Mouse (Mus musculus): ENCODE measurements around the gene Ing1. TPM values are rescaled to one million over a fixed set of nuclear protein-coding genes. Genes with fewer than 3 reads are reported as not detected.

Gene Ing1
- polyA plus RNA-seq (2015; fragmentation: Nextera tagmentation; extraction: Ambion mirVana) = 43.5 and 47.3 TPM in 2 replicates

DNA sequence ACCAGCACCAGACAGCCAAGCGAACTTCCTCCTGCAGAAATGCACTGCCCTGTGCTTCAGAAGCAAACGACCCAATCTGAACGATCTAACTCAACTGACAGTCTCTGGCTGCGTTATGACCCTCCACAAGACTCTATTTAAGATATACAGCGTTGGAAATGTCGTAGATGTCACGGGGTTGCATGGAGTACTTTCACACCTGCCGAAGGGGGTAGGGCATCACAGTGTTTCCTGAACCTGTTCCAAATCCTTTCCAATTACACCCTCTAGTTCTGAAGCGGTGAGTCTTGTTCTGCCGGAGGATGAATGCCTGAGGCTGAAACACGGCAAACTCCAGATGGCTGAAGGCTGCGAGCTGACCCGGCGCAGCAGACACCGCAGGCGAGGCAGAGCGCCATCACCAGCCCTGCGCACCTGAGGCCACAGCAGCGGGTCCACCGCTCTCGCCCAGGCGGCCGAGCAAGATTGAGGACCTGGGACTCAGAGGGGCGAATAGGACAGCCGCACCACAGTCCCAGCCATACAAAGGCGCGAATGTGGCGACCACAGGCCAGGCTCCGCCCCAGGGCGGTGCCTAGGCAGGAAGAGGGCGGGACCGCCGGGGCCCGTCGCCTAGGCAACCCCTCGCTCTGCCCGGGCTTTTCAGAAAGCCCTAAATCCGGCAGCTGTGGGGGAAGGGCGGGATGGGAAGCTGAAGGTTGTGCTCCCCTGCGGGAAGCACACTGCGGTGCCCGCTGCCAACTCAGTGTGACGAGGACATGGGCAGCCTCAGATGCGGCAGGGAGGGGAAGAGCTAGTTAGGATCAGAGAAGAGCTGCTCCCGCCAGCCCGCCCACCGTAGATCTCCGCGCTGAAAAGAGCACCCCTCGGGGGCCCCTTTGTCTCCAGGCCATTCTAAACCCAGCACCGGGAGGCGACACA lies at the start of gene Ing1:
TSS of gene Ing1 (plus strand) at position 773 of the 921 bp plus-strand sequence.
- Histone ChIP-seq H3K4me1 (peaks cover 33% of the 10 kb centered on the region), H3K27ac (peak within 1 kb of the TSS; percentile 99), H3K27me3 (no peaks in the 10 kb centered on the region), H3K9me3 (replicated peaks) (no peaks in the 10 kb centered on the region), H3K4me3 (peak within 1 kb of the TSS; percentile 92), H3K4me2 (peak within 1 kb of the TSS; percentile 76), H3K36me3 (ENCODE audit: poor library complexity, severe bottlenecking) (no peaks in the 10 kb centered on the region), H3K9ac (peak within 1 kb of the TSS; percentile 96)
- ATAC-seq = peak; percentile 85
- under 1% methylated on average over 52 of the region's 52 CpGs for WGBS

DNA sequence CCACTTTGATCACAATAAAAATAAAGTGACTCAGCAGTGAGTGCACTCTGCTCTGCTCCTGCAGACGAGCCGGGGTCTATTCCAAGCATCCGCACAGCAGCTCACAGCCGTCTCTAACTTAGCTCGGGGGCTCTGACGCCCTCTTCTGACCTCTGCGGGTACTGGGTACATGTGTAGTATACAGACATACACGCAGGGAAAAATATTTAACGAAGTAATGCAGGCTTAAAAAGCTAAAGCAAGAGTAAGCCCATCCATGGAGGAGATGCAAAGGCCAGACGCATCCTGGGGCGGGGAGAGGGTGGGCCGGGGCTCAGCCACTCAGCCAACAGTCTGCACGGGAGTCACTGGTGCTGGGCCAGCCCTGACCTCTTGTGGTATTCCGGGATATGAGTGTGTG lies 49.3 kb upstream of the Ing1 start:
- H3K36me3 ChIP-seq (ENCODE audit: poor library complexity, severe bottlenecking) = peaks cover 89% of the 10 kb centered on the region
- no peak overlapping the region for H3K9ac ChIP-seq
- H3K27me3 ChIP-seq = no peaks in the 10 kb centered on the region
- H3K9me3 ChIP-seq (replicated peaks) = no peaks in the 10 kb centered on the region
- ATAC-seq = no peak
- H3K4me1 ChIP-seq = 0 out of 2 replicates have a peak, but pooled peaks cover 4% of the 10 kb centered on the region
- no peak overlapping the region for H3K4me2 ChIP-seq
- no peak overlapping the region for H3K27ac ChIP-seq
- 79% methylated on average over 14 of the region's 14 CpGs for WGBS
- H3K4me3 ChIP-seq = no peak overlapping the region

DNA sequence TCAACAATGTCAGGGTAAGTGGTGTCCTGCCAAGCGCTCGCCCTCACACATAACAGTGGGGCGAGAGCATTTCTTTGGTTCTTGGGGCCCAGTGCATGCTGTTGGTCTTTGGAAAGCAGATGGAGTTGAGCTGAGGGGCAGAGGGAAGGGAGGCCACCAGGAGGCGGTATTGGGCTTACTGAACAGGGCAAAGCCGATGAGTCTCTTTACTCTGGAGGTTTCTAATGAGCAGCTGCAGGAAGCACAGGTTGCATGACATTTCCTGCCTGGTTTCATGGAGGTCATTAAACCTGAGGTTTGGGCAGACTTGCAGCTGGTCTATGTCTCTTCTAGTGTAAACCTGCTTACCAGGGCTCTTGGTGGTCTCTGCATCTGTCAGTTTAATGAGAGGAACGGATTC lies 48.6 kb upstream of the Ing1 start:
- ATAC-seq = no peak
- no peak overlapping the region for H3K9ac ChIP-seq
- no peak overlapping the region for H3K4me2 ChIP-seq
- WGBS = 81% methylated on average over 6 of the region's 6 CpGs
- no peaks in the 10 kb centered on the region for H3K4me1 ChIP-seq
- H3K27me3 ChIP-seq = no peaks in the 10 kb centered on the region
- no peak overlapping the region for H3K4me3 ChIP-seq
- no peak overlapping the region for H3K27ac ChIP-seq
- H3K36me3 ChIP-seq (ENCODE audit: poor library complexity, severe bottlenecking) = peaks cover 96% of the 10 kb centered on the region
- no peaks in the 10 kb centered on the region for H3K9me3 ChIP-seq (replicated peaks)

DNA sequence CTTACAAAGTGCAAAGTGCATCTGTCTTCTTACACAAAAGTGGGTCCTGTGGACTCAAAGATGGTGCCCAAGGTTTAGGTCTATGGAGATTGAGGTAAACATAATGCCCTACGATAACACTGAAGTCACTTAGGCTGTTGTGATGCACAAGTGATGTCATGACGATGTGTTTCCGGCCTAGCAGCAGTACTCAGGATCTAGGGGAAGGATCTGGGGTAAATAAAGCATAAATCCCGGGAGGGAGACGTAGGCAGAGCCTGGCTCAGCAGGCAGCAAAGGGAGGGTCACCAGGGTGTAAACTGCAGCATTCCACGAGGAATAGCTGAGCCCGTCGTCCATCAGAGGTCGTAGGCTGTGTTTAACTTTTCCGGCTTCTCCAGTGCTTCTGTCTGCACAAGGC lies 46.5 kb upstream of the Ing1 start:
- H3K27ac ChIP-seq = no peak overlapping the region
- ATAC-seq = no peak
- H3K36me3 ChIP-seq (ENCODE audit: poor library complexity, severe bottlenecking) = peaks cover 100% of the 10 kb centered on the region
- no peaks in the 10 kb centered on the region for H3K27me3 ChIP-seq
- no peaks in the 10 kb centered on the region for H3K9me3 ChIP-seq (replicated peaks)
- 91% methylated on average over 10 of the region's 10 CpGs for WGBS
- no peak overlapping the region for H3K4me2 ChIP-seq
- no peak overlapping the region for H3K9ac ChIP-seq
- no peaks in the 10 kb centered on the region for H3K4me1 ChIP-seq
- no peak overlapping the region for H3K4me3 ChIP-seq

DNA sequence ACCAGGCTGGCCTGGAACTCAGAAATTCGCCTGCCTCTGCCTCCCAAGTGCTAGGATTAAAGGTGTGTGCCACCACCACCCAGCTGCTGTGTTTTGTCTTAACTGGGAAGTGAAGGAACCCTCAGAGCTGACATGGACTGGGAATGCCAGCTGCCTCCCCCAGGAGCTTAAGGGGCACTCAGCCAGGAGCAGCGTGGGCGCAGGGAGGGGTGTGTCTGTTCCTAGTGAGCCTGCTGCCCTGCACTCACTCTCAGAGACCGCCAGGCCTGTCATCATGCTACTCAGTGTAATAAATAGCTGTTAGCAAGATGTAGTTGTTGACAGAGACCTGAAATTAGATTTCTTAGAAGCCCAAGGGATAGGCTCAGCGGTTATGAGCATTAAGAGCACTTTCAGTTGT lies 44.4 kb upstream of the Ing1 start:
- H3K4me2 ChIP-seq = no peak overlapping the region
- WGBS = 87% methylated on average over 5 of the region's 5 CpGs
- no peak for ATAC-seq
- H3K27ac ChIP-seq = no peak overlapping the region
- H3K9ac ChIP-seq = no peak overlapping the region
- H3K4me3 ChIP-seq = no peak overlapping the region
- no peaks in the 10 kb centered on the region for H3K27me3 ChIP-seq
- H3K9me3 ChIP-seq (replicated peaks) = no peaks in the 10 kb centered on the region
- H3K36me3 ChIP-seq (ENCODE audit: poor library complexity, severe bottlenecking) = peaks cover 100% of the 10 kb centered on the region
- no peaks in the 10 kb centered on the region for H3K4me1 ChIP-seq

DNA sequence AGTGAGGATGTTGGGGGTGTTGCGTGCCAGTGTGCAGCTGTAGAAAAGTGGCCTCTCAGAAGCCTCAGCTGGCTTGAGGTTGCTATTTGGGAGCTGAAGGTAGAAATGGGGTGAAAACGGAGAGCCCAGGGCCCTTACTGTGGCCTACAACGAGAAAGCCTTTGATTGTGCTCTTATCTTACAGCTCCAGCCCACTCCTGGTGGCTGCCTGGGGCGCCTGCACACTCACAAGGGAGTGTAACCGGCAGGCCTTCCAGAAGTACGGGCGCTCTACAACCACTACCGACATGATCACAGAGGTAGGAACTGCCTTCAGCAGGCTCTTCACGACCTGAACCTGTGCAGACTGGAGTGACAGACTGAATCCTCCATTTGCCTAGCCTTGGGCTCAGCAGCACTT lies 42.7 kb upstream of the Ing1 start:
- no peak overlapping the region for H3K9ac ChIP-seq
- H3K27me3 ChIP-seq = no peaks in the 10 kb centered on the region
- no peaks in the 10 kb centered on the region for H3K4me1 ChIP-seq
- no peak overlapping the region for H3K4me3 ChIP-seq
- no peaks in the 10 kb centered on the region for H3K9me3 ChIP-seq (replicated peaks)
- no peak overlapping the region for H3K27ac ChIP-seq
- WGBS = 91% methylated on average over 9 of the region's 9 CpGs
- peaks cover 99% of the 10 kb centered on the region for H3K36me3 ChIP-seq (ENCODE audit: poor library complexity, severe bottlenecking)
- no peak overlapping the region for H3K4me2 ChIP-seq
- no peak for ATAC-seq

DNA sequence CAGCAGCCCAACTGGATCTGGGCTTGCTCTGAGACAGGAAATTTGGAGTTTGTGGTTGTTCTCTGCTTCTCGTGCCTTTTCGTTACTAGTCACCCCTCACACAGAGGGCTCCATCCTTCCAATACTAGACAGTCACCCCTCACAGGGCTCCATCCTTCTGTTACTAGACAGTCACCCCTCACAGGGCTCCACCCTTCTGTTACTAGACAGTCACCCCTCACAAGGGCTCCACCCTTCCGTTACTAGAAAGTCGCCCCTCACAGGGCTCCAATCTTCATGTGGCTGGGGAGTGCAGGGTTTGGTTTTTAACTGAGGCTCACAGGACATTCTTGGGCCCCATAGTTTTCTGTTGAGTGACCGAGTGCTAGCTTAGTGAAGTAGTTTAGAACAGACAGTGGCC lies 42.1 kb upstream of the Ing1 start:
- no peak overlapping the region for H3K4me3 ChIP-seq
- no peak overlapping the region for H3K27ac ChIP-seq
- peaks cover 98% of the 10 kb centered on the region for H3K36me3 ChIP-seq (ENCODE audit: poor library complexity, severe bottlenecking)
- no peaks in the 10 kb centered on the region for H3K4me1 ChIP-seq
- no peak for ATAC-seq
- H3K9ac ChIP-seq = no peak overlapping the region
- 89% methylated on average over 5 of the region's 5 CpGs for WGBS
- no peak overlapping the region for H3K4me2 ChIP-seq
- no peaks in the 10 kb centered on the region for H3K9me3 ChIP-seq (replicated peaks)
- H3K27me3 ChIP-seq = no peaks in the 10 kb centered on the region

DNA sequence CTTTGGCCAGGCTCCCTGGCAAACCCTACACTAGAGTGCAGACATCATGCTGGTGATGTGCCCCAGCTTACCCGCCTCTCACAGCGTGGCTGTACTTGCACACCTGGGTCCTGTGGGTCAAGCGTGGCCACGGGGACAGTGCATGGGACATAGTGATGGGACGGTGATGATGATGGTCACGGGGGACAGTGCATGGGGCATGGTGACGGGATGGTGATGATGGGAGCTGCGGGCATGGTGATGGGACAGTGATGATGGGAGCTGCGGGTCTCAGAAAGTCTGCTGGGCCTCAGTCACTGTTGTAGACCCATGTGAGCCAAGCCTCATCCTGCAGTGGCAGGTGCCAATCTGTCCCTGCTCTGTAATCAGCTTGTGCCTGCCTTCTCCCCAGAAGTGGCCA lies 39.1 kb upstream of the Ing1 start:
- no peaks in the 10 kb centered on the region for H3K9me3 ChIP-seq (replicated peaks)
- H3K9ac ChIP-seq = no peak overlapping the region
- H3K27me3 ChIP-seq = no peaks in the 10 kb centered on the region
- H3K36me3 ChIP-seq (ENCODE audit: poor library complexity, severe bottlenecking) = peaks cover 88% of the 10 kb centered on the region
- H3K4me1 ChIP-seq = no peaks in the 10 kb centered on the region
- WGBS = 96% methylated on average over 9 of the region's 9 CpGs
- no peak overlapping the region for H3K4me3 ChIP-seq
- H3K4me2 ChIP-seq = no peak overlapping the region
- H3K27ac ChIP-seq = no peak overlapping the region
- no peak for ATAC-seq

DNA sequence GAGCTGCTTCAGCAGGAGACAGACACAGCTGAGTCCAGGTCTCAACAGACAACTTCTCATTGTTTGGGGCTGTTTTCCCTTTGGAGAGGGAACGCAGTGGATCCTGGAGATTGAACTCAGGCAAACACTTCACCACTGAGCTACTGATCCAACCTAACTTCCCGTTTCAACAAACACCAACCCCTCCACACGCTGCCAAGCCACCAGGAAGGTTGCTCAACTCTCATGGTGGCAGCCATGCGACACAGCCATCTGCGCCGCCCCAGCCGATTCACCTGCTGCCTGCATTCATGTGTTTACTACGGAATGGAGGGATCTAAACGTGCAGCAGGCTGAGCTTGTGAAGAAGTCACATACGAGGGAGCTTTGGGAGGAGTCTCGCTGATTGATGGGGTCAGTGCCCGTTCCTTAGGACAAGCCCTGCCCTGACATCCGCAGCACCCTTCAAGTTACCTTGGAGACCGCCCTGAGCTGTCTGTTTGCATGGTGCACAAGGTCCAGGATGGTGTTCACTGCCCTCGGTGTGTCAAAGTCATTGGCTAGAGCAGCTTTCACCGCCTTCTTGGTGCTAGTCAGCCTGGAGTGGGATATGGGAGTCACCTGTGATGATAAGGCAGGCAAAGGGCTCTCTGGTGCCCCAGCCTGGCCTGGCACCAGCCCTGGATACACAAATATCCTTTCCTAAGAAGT lies 37.9 kb upstream of the Ing1 start:
- WGBS = 89% methylated on average over 16 of the region's 16 CpGs
- ATAC-seq = no peak
- Histone ChIP-seq H3K36me3 (ENCODE audit: poor library complexity, severe bottlenecking) (peaks cover 86% of the 10 kb centered on the region), H3K9ac (no peak overlapping the region), H3K9me3 (replicated peaks) (no peaks in the 10 kb centered on the region), H3K4me2 (no peak overlapping the region), H3K4me3 (no peak overlapping the region), H3K27ac (no peak overlapping the region), H3K4me1 (no peaks in the 10 kb centered on the region), H3K27me3 (no peaks in the 10 kb centered on the region)

DNA sequence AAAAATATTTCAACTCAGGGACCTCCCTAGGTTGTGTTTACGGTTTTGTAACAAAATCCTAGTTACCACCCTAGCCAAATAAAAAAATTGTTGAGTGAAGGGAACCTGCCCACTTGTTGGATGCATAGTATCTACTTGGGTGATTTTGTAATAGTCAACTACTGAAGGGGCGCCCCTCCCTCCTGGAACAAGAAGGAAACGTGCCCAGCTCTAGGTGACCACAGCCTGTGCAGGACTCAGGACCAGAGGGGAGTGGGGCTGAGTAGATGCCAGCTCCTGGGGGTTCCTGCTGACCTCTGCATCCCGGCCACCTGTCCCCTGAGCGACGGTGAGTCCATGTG lies 37.3 kb upstream of the Ing1 start:
- no peak overlapping the region for H3K27ac ChIP-seq
- H3K27me3 ChIP-seq = no peaks in the 10 kb centered on the region
- no peaks in the 10 kb centered on the region for H3K9me3 ChIP-seq (replicated peaks)
- peaks cover 81% of the 10 kb centered on the region for H3K36me3 ChIP-seq (ENCODE audit: poor library complexity, severe bottlenecking)
- no peak overlapping the region for H3K9ac ChIP-seq
- H3K4me2 ChIP-seq = no peak overlapping the region
- no peaks in the 10 kb centered on the region for H3K4me1 ChIP-seq
- no peak overlapping the region for H3K4me3 ChIP-seq
- no peak for ATAC-seq
- 87% methylated on average over 6 of the region's 6 CpGs for whole genome bisulfite sequencing

DNA sequence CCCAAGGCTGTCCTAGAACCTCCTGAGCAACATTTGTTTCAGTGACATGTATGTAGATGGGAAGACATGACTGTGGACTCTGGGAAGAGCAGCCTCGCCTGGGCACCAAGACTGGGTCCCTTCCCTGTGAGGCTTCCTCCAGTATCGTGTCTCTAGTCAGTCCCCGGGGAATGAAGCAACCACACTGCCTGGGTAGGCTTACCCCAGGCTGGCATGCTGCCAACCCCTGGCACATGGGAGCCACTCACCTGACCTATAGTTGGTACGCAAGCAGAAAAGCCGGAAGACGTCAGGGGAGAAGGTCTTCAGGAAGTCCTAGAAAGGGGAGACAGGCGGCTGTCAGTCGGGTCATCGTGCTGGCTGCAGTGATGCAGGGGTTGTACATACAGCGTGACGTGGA lies 36.7 kb upstream of the Ing1 start:
- WGBS = 87% methylated on average over 11 of the region's 11 CpGs
- H3K4me3 ChIP-seq = no peak overlapping the region

DNA sequence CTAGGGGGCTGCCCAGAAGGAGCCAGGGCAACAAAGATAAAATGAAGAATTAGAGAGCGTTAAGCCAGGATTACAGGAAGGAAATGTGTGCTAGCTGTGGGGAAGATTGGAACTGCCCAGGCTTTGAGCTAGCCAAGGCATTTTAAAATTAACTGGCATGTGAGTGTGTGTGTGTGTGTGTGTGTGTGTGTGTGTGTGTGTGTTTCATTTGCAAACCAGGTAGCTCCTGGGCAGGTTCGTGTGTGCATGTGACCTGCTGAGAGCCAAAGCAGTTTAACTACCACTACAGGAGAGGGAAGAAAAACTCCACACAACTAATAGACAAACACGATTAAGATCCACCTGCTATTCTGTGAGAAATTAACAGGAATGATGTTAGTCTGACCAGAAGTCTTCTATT lies 32.0 kb upstream of the Ing1 start:
- H3K36me3 ChIP-seq (ENCODE audit: poor library complexity, severe bottlenecking) = peaks cover 47% of the 10 kb centered on the region
- no peak overlapping the region for H3K9ac ChIP-seq
- H3K27me3 ChIP-seq = no peaks in the 10 kb centered on the region
- H3K4me2 ChIP-seq = no peak overlapping the region
- no peak overlapping the region for H3K27ac ChIP-seq
- 86% methylated on average over 3 of the region's 3 CpGs for WGBS
- no peaks in the 10 kb centered on the region for H3K9me3 ChIP-seq (replicated peaks)
- H3K4me3 ChIP-seq = no peak overlapping the region
- no peak for ATAC-seq
- no peaks in the 10 kb centered on the region for H3K4me1 ChIP-seq

More for the DNA sequence above, 36.7 kb upstream of the Ing1 start:
- Histone ChIP-seq H3K4me1 (no peaks in the 10 kb centered on the region), H3K36me3 (ENCODE audit: poor library complexity, severe bottlenecking) (peaks cover 74% of the 10 kb centered on the region), H3K27me3 (no peaks in the 10 kb centered on the region), H3K27ac (no peak overlapping the region), H3K9me3 (replicated peaks) (no peaks in the 10 kb centered on the region), H3K4me2 (no peak overlapping the region), H3K9ac (no peak overlapping the region)
- ATAC-seq = no peak
